Mouse (Mus musculus) C2C12 (cell line): ENCODE measurements around the gene Skp1a. TPM values are rescaled to one million over a fixed set of nuclear protein-coding genes. Genes with fewer than 3 reads are reported as not detected.

Experiments used
- H3K27me3 ChIP-seq: one replicate; pipeline ENCODE4 v1.6.1; 2011; ENCODE audit not compliant: control insufficient read depth, insufficient read depth, insufficient read length
- H3K36me3 ChIP-seq: one replicate; pipeline ENCODE4 v1.6.1; 2011; ENCODE audit not compliant: control insufficient read depth, insufficient read depth
- H3K4me3 ChIP-seq: one replicate; pipeline ENCODE4 v1.5.1; 2011; ENCODE audit warnings: mild to moderate bottlenecking, control low read depth; ENCODE audit not compliant: poor library complexity, insufficient read depth, severe bottlenecking
- H3K79me2 ChIP-seq: one replicate; pipeline ENCODE4 v1.6.1; 2011; ENCODE audit not compliant: control insufficient read depth, insufficient read depth
- H3K79me3 ChIP-seq: one replicate; pipeline ENCODE4 v1.6.1; 2011; ENCODE audit warnings: low read depth, control low read depth
- H3ac ChIP-seq: one replicate; pipeline ENCODE3; 2011; ENCODE audit warnings: low read depth; ENCODE audit not compliant: control insufficient read depth, insufficient read length
- CEBPB ChIP-seq: IDR thresholded peaks from one replicate; pipeline ENCODE4 v1.6.1; 2011; ENCODE audit warnings: low read depth, mild to moderate bottlenecking, control low read depth, moderate library complexity
- CTCF ChIP-seq: IDR thresholded peaks from one replicate; pipeline ENCODE4 v1.5.1; 2011; ENCODE audit not compliant: control insufficient read depth, insufficient read depth, insufficient read length
- FOSL1 ChIP-seq: IDR thresholded peaks from one replicate; pipeline ENCODE4 v1.8.0; 2011; ENCODE audit warnings: mild to moderate bottlenecking, low read length; ENCODE audit not compliant: poor library complexity, insufficient read depth, severe bottlenecking
- MAX ChIP-seq: IDR thresholded peaks from one replicate; pipeline ENCODE4 v1.6.1; 2011; ENCODE audit warnings: mild to moderate bottlenecking, control low read depth
- MYOD1 ChIP-seq: IDR thresholded peaks from one replicate; pipeline ENCODE4 v1.6.1; 2011; ENCODE audit warnings: low read depth; ENCODE audit not compliant: control insufficient read depth, insufficient read length
- MYOG ChIP-seq: IDR thresholded peaks from one replicate; pipeline ENCODE4 v1.6.1; 2011; ENCODE audit not compliant: control insufficient read depth, insufficient read length; ENCODE audit errors: extremely low read depth
- USF1 ChIP-seq: IDR thresholded peaks from one replicate; pipeline ENCODE4 v1.6.1; 2011; ENCODE audit warnings: low read depth, mild to moderate bottlenecking, control low read depth, moderate library complexity
- polyA plus RNA-seq: library from polyadenylated mRNA; unstranded; fragments of >200 nt; fragmentation: generic; extraction: Trizol; gene quantifications from one replicate; pipeline ENCODE4 v1.2.1, GENCODE M21; 2012; ENCODE audit warnings: missing spikeins

Skp1a gene
- polyA plus RNA-seq, 1 experiment: 149 TPM

GRCm38 (mm10) chr11:52251770-52252169 is 20.0 kb downstream of the Skp1a start:
- TF ChIP-seq FOSL1 (no peak), USF1 (no peak), MYOD1 (no peak), CEBPB (no peak), MAX (no peak), CTCF (no peak), MYOG (no peak)
- no peak overlapping the region for H3ac ChIP-seq
- H3K79me2 ChIP-seq: no peaks in the 10 kb centered on the region
- H3K27me3 ChIP-seq: no peaks in the 10 kb centered on the region
- H3K36me3 ChIP-seq: peaks cover 62% of the 10 kb centered on the region
- H3K79me3 ChIP-seq: no peaks in the 10 kb centered on the region
- no peak overlapping the region for H3K4me3 ChIP-seq

GRCm38 (mm10) chr11:52252692-52253091 is 20.9 kb downstream of the Skp1a start:
- Histone ChIP-seq H3K36me3 (peaks cover 60% of the 10 kb centered on the region), H3K27me3 (no peaks in the 10 kb centered on the region), H3ac (no peak overlapping the region), H3K79me2 (no peaks in the 10 kb centered on the region), H3K4me3 (no peak overlapping the region), H3K79me3 (no peaks in the 10 kb centered on the region)
- TF ChIP-seq MYOD1 (no peak), USF1 (no peak), MAX (no peak), FOSL1 (no peak), CTCF (no peak)

- no peak overlapping the region for H3K4me3 ChIP-seq
- H3K36me3 ChIP-seq: peaks cover 54% of the 10 kb centered on the region
- H3K79me3 ChIP-seq: no peaks in the 10 kb centered on the region
- TF ChIP-seq CTCF: peak; percentile 54
- no peak for TF ChIP-seq MYOG
- no peak for TF ChIP-seq MYOD1
- TF ChIP-seq MAX: no peak
- H3ac ChIP-seq: no peak overlapping the region
- no peaks in the 10 kb centered on the region for H3K79me2 ChIP-seq
- H3K27me3 ChIP-seq: no peaks in the 10 kb centered on the region
Measured at GRCm38 (mm10) chr11:52253674-52254375, 22.0 kb downstream of the Skp1a start.

- no peaks in the 10 kb centered on the region for H3K27me3 ChIP-seq
- no peaks in the 10 kb centered on the region for H3K79me3 ChIP-seq
- no peak overlapping the region for H3ac ChIP-seq
- no peaks in the 10 kb centered on the region for H3K79me2 ChIP-seq
- no peak overlapping the region for H3K4me3 ChIP-seq
- H3K36me3 ChIP-seq: peaks cover 46% of the 10 kb centered on the region
- TF ChIP-seq MYOD1 (no peak), MYOG (no peak), MAX (no peak), USF1 (no peak), FOSL1 (no peak), CEBPB (no peak), CTCF (no peak)
Measured at GRCm38 (mm10) chr11:52255077-52255476, 23.3 kb downstream of the Skp1a start.

- Histone ChIP-seq H3K36me3 (peaks cover 42% of the 10 kb centered on the region), H3K4me3 (no peak overlapping the region), H3K79me3 (no peaks in the 10 kb centered on the region), H3K79me2 (no peaks in the 10 kb centered on the region), H3K27me3 (no peaks in the 10 kb centered on the region), H3ac (no peak overlapping the region)
- no peak for TF ChIP-seq CEBPB
- no peak for TF ChIP-seq CTCF
- no peak for TF ChIP-seq MAX
- TF ChIP-seq MYOG: no peak
- TF ChIP-seq USF1: no peak
- no peak for TF ChIP-seq FOSL1
- no peak for TF ChIP-seq MYOD1
Measured at GRCm38 (mm10) chr11:52257376-52257775, 25.6 kb downstream of the Skp1a start.

GRCm38 (mm10) chr11:52258711-52259110 is 26.9 kb downstream of the Skp1a start:
- Histone ChIP-seq H3K27me3 (no peaks in the 10 kb centered on the region), H3K36me3 (peaks cover 29% of the 10 kb centered on the region), H3K4me3 (no peak overlapping the region), H3K79me3 (no peaks in the 10 kb centered on the region), H3K79me2 (no peaks in the 10 kb centered on the region), H3ac (no peak overlapping the region)
- no peak for TF ChIP-seq CEBPB
- no peak for TF ChIP-seq MYOD1
- TF ChIP-seq FOSL1: no peak
- TF ChIP-seq USF1: no peak
- no peak for TF ChIP-seq CTCF
- TF ChIP-seq MYOG: no peak
- TF ChIP-seq MAX: no peak
